Mouse (Mus musculus) spleen, adult 2 months (tissue): ENCODE data around the gene Unc5b.
A peak's percentile ranks its signal among the peaks of the same experiment; 100 is the strongest.

Source experiments
- CTCF ChIP-seq: fragments of 200-500 bp; IDR thresholded peaks from 2 replicates; pipeline ENCODE4 v1.5.1; 2011; ENCODE audit warnings: mild to moderate bottlenecking, inconsistent platforms; ENCODE audit not compliant: insufficient read depth, insufficient read length, insufficient replicate concordance; ENCODE audit errors: extremely low read depth
- POLR2A ChIP-seq: fragments of 200-500 bp; IDR thresholded peaks from 2 replicates; pipeline ENCODE4 v1.6.1; 2011; ENCODE audit warnings: low read depth, low read length, inconsistent platforms

DNA sequence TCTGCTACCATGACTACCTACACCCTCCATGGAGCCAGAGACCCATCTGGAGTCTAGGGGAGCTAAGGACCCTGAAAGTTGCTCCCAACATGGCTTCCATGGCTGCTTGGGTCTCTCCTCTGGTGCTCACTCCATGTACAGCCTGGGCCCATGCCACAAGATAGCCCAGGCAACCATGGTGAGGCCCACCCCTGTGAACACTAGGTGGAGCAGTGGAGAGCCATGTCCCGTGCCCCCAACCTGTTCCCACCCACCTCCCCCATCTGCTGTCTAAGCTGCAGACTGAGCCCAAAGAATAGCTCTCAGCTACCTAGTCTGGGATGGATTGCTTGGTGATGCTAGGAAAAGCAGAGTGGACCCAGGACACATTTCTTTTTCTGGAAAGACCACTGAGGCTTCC lies 108.0 kb downstream of the Unc5b start:
- peak; percentile 20; the same call in 1 of the 2 replicates for TF ChIP-seq CTCF
- no peak for TF ChIP-seq POLR2A
